Mouse (Mus musculus): ENCODE results near the gene Cxcr6.
"Not testable (repeated sequence)": the region's sequence is repeated elsewhere in the genome, so short reads cannot be mapped to it uniquely, and the experiment has no call there.

GRCm38 (mm10) chr9:123773299-123773698 is 33.0 kb upstream of the Cxcr6 start:
- not testable (repeated sequence) for TF ChIP-seq POLR2A (IDR thresholded peaks at IDR 0.05; ENCODE audit: control insufficient read depth, low read depth, low read length); CTCF (IDR thresholded peaks at IDR 0.05; ENCODE audit: control insufficient read depth, insufficient read depth, insufficient replicate concordance, low read depth, low read length)
